Mouse (Mus musculus): ENCODE results near the gene St7.

- TF ChIP-seq CTCF (conservative IDR thresholded peaks at IDR 0.05; ENCODE audit: insufficient read depth, insufficient read length, low read depth, low read length) (peak; percentile 73), POLR2A (IDR thresholded peaks at IDR 0.05; ENCODE audit: low read depth, low read length) (no peak)
Observed at GRCm38 (mm10) chr6:17725841-17726460, 33.2 kb downstream of the St7 start.

Data from kidney, adult 2 months (tissue).